Mouse (Mus musculus): ENCODE data around the gene Tnxb. TPM values are rescaled to one million over a fixed set of nuclear protein-coding genes. Genes with fewer than 3 reads are reported as not detected.
A peak's percentile ranks its signal among the peaks of the same experiment; 100 is the strongest.

Gene Tnxb
- total and polyA plus RNA-seq, 3 experiments, result 27.3 to 28.8 (median 28.5) TPM

DNA sequence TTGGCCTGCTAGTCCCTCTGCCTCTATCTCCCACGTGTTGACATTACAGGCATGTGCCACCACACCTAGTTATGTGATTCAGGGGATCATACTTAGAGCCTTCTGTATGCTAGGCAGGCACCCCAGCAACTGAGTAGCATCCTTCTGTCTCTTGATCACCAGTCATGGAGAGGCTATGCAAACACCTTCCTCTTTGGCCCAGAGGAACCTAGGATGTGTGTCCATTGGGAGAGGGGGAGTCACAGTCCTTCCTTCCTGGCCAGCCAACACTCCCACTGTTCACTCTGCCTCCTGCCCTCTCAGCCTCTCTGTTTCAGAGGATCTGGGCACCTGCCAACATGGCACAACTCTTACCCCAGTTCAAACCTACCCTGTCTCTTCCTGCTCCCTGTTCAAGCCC lies 6.8 kb upstream of the Tnxb start:
- Histone ChIP-seq H3K36me3 (ENCODE audit: control insufficient read depth, insufficient read depth, low read length) (no peaks in the 10 kb centered on the region), H3K4me1 (ENCODE audit: control insufficient read depth, insufficient read depth, low read length) (peaks cover 13% of the 10 kb centered on the region), H3K9ac (ENCODE audit: low read depth, low read length) (no peak overlapping the region), H3K4me3 (no peak overlapping the region), H3K79me2 (replicated peaks; ENCODE audit: control insufficient read depth, insufficient read depth, low read length) (no peaks in the 10 kb centered on the region), H3K27ac (no peak overlapping the region; the same call in 1 of the 2 replicates), H3K27me3 (ENCODE audit: control insufficient read depth, insufficient read depth, low read length) (no peaks in the 10 kb centered on the region)
- no peak for DNase-seq
- intact Hi-C loops (cut with DNase I), result no loop called here
- no peak for TF ChIP-seq POLR2A (IDR thresholded peaks at IDR 0.05; ENCODE audit: insufficient read depth, low read depth, low read length)
- TF ChIP-seq EP300 (IDR thresholded peaks at IDR 0.05; ENCODE audit: insufficient read depth, low read depth, low read length), result no peak
- no peak for TF ChIP-seq CTCF (IDR thresholded peaks at IDR 0.05)
- WGBS, result 53% methylated on average over 1 of the region's 1 CpGs

DNA sequence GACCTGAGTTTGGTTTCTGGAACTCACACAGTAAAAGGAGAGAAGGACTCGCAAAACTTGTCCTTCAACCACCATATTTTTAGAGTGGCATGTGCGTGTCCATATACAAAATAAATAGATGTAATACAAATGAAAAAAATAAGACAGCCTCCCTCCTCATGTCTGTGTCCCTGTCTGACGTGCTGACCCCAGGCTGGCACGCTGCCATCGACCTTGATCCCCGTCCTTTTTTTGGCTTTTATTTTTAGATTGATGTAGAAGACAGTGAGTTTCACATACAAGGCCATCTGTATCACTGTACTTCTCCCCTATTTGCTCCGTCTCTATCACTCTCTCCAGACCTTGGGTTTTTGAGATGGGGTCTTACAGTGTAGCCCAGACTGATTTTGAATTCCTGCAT lies 5.9 kb upstream of the Tnxb start:
- DNase-seq, result no peak
- 52% methylated on average over 7 of the region's 7 CpGs for WGBS
- H3K27ac ChIP-seq, result no peak overlapping the region
- no peaks in the 10 kb centered on the region for H3K27me3 ChIP-seq (ENCODE audit: control insufficient read depth, insufficient read depth, low read length)
- no peaks in the 10 kb centered on the region for H3K79me2 ChIP-seq (replicated peaks; ENCODE audit: control insufficient read depth, insufficient read depth, low read length)
- no peaks in the 10 kb centered on the region for H3K36me3 ChIP-seq (ENCODE audit: control insufficient read depth, insufficient read depth, low read length)
- no peak overlapping the region for H3K9ac ChIP-seq (ENCODE audit: low read depth, low read length)
- H3K4me1 ChIP-seq (ENCODE audit: control insufficient read depth, insufficient read depth, low read length), result peaks cover 10% of the 10 kb centered on the region
- intact Hi-C loops (cut with DNase I), result no loop called here
- no peak for TF ChIP-seq EP300 (IDR thresholded peaks at IDR 0.05; ENCODE audit: insufficient read depth, low read depth, low read length)
- no peak for TF ChIP-seq CTCF (IDR thresholded peaks at IDR 0.05)
- TF ChIP-seq POLR2A (IDR thresholded peaks at IDR 0.05; ENCODE audit: insufficient read depth, low read depth, low read length), result no peak
- H3K4me3 ChIP-seq, result no peak overlapping the region

DNA sequence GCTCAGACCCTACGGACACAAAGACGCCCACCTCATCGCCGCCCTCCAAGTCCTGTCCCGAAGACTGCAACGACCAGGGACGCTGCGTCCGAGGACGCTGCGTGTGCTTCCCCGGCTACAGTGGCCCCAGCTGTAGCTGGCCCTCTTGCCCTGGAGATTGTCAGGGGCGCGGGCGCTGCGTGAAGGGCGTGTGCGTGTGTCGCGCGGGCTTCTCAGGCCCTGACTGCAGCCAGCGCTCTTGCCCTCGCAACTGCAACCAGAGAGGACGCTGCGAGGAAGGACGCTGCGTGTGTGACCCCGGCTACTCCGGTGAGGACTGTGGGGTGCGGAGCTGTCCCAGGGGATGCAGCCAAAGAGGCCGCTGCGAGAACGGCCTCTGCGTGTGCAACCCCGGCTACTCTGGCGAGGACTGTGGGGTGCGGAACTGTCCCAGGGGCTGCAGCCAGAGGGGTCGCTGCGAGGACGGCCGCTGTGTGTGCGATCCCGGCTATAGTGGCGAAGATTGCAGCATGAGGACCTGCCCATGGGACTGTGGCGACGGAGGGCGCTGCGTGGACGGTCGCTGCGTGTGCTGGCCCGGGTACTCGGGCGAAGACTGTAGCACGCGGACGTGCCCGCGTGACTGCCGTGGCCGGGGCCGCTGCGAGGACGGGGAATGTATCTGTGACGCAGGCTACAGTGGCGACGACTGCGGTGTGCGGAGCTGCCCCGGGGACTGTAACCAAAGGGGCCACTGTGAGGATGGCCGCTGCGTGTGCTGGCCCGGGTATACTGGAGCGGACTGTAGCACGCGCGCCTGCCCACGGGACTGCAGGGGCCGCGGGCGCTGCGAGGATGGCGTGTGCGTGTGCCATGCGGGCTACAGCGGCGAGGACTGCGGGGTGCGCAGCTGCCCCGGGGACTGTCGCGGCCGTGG lies 1.1 kb downstream of the Tnxb start:
- H3K36me3 ChIP-seq (ENCODE audit: control insufficient read depth, insufficient read depth, low read length), result no peaks in the 10 kb centered on the region
- DNase-seq, result no peak
- H3K27me3 ChIP-seq (ENCODE audit: control insufficient read depth, insufficient read depth, low read length), result peaks cover 18% of the 10 kb centered on the region
- no peaks in the 10 kb centered on the region for H3K79me2 ChIP-seq (replicated peaks; ENCODE audit: control insufficient read depth, insufficient read depth, low read length)
- peak overlapping the region; percentile 18 for H3K4me3 ChIP-seq
- H3K4me1 ChIP-seq (ENCODE audit: control insufficient read depth, insufficient read depth, low read length), result peaks cover 2% of the 10 kb centered on the region; the same call in 1 of the 2 replicates
- no peak overlapping the region for H3K27ac ChIP-seq
- WGBS, result 18% methylated on average over 91 of the region's 93 CpGs
- intact Hi-C loops (cut with DNase I), result no loop called here
- peak overlapping the region; percentile 26 for H3K9ac ChIP-seq (ENCODE audit: low read depth, low read length)
- TF ChIP-seq EP300 (IDR thresholded peaks at IDR 0.05; ENCODE audit: insufficient read depth, low read depth, low read length) (no peak), CTCF (IDR thresholded peaks at IDR 0.05) (peak; percentile 18; the same call in 1 of the 2 replicates)

DNA sequence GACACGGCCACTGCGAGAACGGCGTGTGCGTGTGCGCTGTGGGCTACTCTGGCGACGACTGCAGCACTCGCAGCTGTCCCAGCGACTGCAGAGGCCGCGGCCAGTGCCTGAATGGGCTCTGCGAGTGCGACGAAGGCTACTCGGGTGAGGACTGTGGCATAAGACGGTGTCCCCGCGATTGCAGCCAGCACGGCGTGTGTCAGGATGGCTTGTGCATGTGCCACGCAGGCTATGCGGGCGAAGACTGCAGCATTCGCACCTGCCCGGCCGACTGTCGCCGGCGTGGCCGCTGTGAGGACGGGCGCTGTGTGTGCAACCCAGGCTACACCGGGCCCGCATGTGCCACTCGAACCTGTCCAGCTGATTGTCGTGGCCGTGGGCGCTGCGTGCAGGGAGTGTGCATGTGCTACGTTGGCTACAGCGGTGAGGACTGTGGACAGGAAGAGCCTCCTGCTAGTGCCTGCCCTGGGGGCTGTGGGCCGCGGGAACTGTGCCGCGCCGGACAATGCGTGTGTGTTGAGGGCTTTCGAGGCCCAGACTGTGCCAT lies 2.0 kb downstream of the Tnxb start:
- Histone ChIP-seq H3K4me1 (ENCODE audit: control insufficient read depth, insufficient read depth, low read length) (peaks cover 2% of the 10 kb centered on the region; the same call in 1 of the 2 replicates), H3K36me3 (ENCODE audit: control insufficient read depth, insufficient read depth, low read length) (no peaks in the 10 kb centered on the region), H3K27me3 (ENCODE audit: control insufficient read depth, insufficient read depth, low read length) (peaks cover 18% of the 10 kb centered on the region), H3K79me2 (replicated peaks; ENCODE audit: control insufficient read depth, insufficient read depth, low read length) (no peaks in the 10 kb centered on the region), H3K9ac (ENCODE audit: low read depth, low read length) (peak overlapping the region; percentile 7; the same call in 1 of the 2 replicates), H3K27ac (no peak overlapping the region), H3K4me3 (no peak overlapping the region)
- 41% methylated on average over 49 of the region's 49 CpGs for WGBS
- intact Hi-C loops (cut with DNase I), result no loop called here
- TF ChIP-seq POLR2A (IDR thresholded peaks at IDR 0.05; ENCODE audit: insufficient read depth, low read depth, low read length), result no peak
- TF ChIP-seq CTCF (IDR thresholded peaks at IDR 0.05), result no peak
- TF ChIP-seq EP300 (IDR thresholded peaks at IDR 0.05; ENCODE audit: insufficient read depth, low read depth, low read length), result no peak
- no peak for DNase-seq

DNA sequence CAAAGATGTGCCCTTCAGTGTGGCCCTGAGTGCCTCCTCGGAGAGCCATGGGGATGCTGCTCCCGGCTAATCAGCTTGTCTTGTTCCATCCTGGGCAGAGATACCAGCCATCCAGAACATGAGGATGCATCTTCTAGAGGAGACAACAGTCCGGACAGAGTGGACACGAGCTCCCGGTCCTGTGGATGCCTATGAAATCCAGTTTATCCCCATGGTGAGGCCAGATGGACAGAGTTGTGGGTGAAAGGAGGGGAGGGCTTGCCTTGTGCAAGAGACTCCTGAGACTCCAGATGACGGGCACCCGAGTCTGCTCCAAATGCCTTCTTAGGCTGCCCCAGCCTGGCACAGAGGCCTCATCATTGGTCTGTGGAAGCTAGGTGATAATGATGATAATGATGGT lies 2.8 kb downstream of the Tnxb start:
- intact Hi-C loops (cut with DNase I), result no loop called here

More for the DNA sequence above, 2.8 kb downstream of the Tnxb start:
- Histone ChIP-seq H3K9ac (ENCODE audit: low read depth, low read length) (no peak overlapping the region), H3K27me3 (ENCODE audit: control insufficient read depth, insufficient read depth, low read length) (peaks cover 18% of the 10 kb centered on the region), H3K4me3 (no peak overlapping the region), H3K4me1 (ENCODE audit: control insufficient read depth, insufficient read depth, low read length) (peaks cover 2% of the 10 kb centered on the region; the same call in 1 of the 2 replicates), H3K36me3 (ENCODE audit: control insufficient read depth, insufficient read depth, low read length) (no peaks in the 10 kb centered on the region), H3K79me2 (replicated peaks; ENCODE audit: control insufficient read depth, insufficient read depth, low read length) (no peaks in the 10 kb centered on the region), H3K27ac (no peak overlapping the region)
- no peak for DNase-seq
- WGBS, result 84% methylated on average over 7 of the region's 7 CpGs
- no peak for TF ChIP-seq POLR2A (IDR thresholded peaks at IDR 0.05; ENCODE audit: insufficient read depth, low read depth, low read length)
- no peak for TF ChIP-seq EP300 (IDR thresholded peaks at IDR 0.05; ENCODE audit: insufficient read depth, low read depth, low read length)
- no peak for TF ChIP-seq CTCF (IDR thresholded peaks at IDR 0.05)

All from heart, adult 2 months (tissue).